ENCODE assay signal across 8 mouse cellular contexts in the genomic region with DNA sequence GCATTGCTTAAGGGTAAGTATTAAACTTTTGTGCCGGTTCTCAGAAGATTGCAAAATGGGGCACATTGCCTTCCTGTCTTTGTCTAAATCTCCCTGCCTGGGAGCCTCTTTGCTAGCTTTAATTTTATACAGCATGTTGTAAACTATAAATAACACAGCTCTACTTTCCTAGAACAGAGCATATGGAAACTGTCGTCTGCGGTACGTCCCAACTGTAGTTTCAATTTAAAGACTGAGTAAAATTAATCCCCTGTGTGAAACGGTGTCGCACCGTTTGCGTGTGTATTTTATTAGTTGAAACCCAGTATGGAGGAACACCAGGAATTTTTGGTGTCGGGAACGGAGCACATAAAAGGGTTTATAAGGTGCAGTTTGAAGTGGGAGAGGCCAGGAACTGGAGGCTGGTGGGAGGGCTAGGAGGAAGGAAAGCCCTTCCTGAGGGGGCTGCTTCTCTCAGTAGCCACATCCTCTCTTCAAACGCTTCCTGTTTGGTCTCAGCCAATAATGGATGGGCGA.
DNase-seq lines count a peak whose midpoint lies in the region; ATAC-seq and TF ChIP-seq lines count a peak whose summit lies in the region.

No protein-coding gene starts in this region.

- H3K4me1 ChIP-seq in bone marrow macrophage, adult 2 months (ENCODE audit: control insufficient read depth, insufficient read depth, low read length): peaks cover 18% of the 10 kb centered on the region
- peaks cover 11% of the 10 kb centered on the region for H3K4me1 ChIP-seq in kidney, adult 2 months (ENCODE audit: control insufficient read depth, insufficient read depth, low read length)
- H3K4me1 ChIP-seq in lung, embryonic 15.5 days: peaks cover 32% of the 10 kb centered on the region
- H3K4me1 ChIP-seq in neural tube, embryonic 15.5 days: peaks cover 32% of the 10 kb centered on the region

- peak overlapping the region; percentile 97 for H3K27ac ChIP-seq in bone marrow macrophage, adult 2 months (ENCODE audit: insufficient read depth, low read depth, low read length)
- peak overlapping the region; percentile 76 for H3K27ac ChIP-seq in kidney, adult 2 months (ENCODE audit: insufficient read depth, low read depth, low read length)
- H3K27ac ChIP-seq in lung, embryonic 15.5 days: peak overlapping the region; percentile 83
- peak overlapping the region; percentile 63 for H3K27ac ChIP-seq in neural tube, embryonic 15.5 days (replicated peaks)

- H3K27me3 ChIP-seq in kidney, adult 2 months (replicated peaks; ENCODE audit: control insufficient read depth, insufficient read depth, low read length): no peaks in the 10 kb centered on the region
- H3K27me3 ChIP-seq in lung, embryonic 15.5 days: no peaks in the 10 kb centered on the region
- H3K27me3 ChIP-seq in neural tube, embryonic 15.5 days (replicated peaks): no peaks in the 10 kb centered on the region

- DNase-seq in adrenal gland, postnatal 14 days: peak; percentile 32
- no peak for DNase-seq in adrenal gland, postnatal 4 days (ENCODE audit: low spot score in 2 of 2)
- peak; percentile 28 for DNase-seq in heart, adult 8-10 months (ENCODE audit: low spot score)
- peak; percentile 61 for DNase-seq in kidney, adult 2 months

- TF ChIP-seq POLR2A in bone marrow macrophage, adult 2 months (IDR thresholded peaks at IDR 0.05; ENCODE audit: borderline replicate concordance, low read depth, low read length): no peak
- no peak for TF ChIP-seq POLR2A in kidney, adult 2 months (IDR thresholded peaks at IDR 0.05; ENCODE audit: low read depth, low read length)

- WGBS in kidney, adult 2 months: 16% methylated on average over 12 of the region's 12 CpGs
- 3% methylated on average over 12 of the region's 12 CpGs for WGBS in lung, embryonic 15.5 days
- WGBS in neural tube, embryonic 15.5 days: 1% methylated on average over 12 of the region's 12 CpGs

- H3K9ac ChIP-seq in lung, embryonic 15.5 days: 0 out of 2 replicates have a peak overlapping the region, but pooled peaks have one; percentile 31
- H3K9ac ChIP-seq in neural tube, embryonic 15.5 days (replicated peaks): peak overlapping the region; percentile 35; the same call in 1 of the 2 replicates

- peak overlapping the region; percentile 76 for H3K4me2 ChIP-seq in lung, embryonic 15.5 days
- H3K4me2 ChIP-seq in neural tube, embryonic 15.5 days: peak overlapping the region; percentile 64

- no peaks in the 10 kb centered on the region for H3K36me3 ChIP-seq in kidney, adult 2 months (ENCODE audit: control insufficient read depth, insufficient read depth, low read length)
- H3K36me3 ChIP-seq in lung, embryonic 15.5 days: no peaks in the 10 kb centered on the region
- no peaks in the 10 kb centered on the region for H3K36me3 ChIP-seq in neural tube, embryonic 15.5 days

- TF ChIP-seq CTCF in bone marrow macrophage, adult 2 months (IDR thresholded peaks at IDR 0.05; ENCODE audit: low read depth, low read length): no peak
- no peak for TF ChIP-seq CTCF in kidney, adult 2 months (conservative IDR thresholded peaks at IDR 0.05; ENCODE audit: insufficient read depth, insufficient read length, low read depth, low read length)

- H3K9me3 ChIP-seq in lung, embryonic 15.5 days: no peaks in the 10 kb centered on the region
- H3K9me3 ChIP-seq in neural tube, embryonic 15.5 days (replicated peaks): no peaks in the 10 kb centered on the region

- ATAC-seq in lung, embryonic 15.5 days (ENCODE audit: borderline replicate concordance, extremely low read depth, low FRiP score, low TSS enrichment): no peak
- ATAC-seq in neural tube, embryonic 15.5 days (ENCODE audit: low FRiP score): 0 out of 2 replicates have a peak, but pooled peaks have one; percentile 25
- ATAC-seq in cerebellum, adult (ENCODE audit: insufficient number of reproducible peaks, low FRiP score, low TSS enrichment): no peak

- H3K4me3 ChIP-seq in bone marrow macrophage, adult 2 months (ENCODE audit: insufficient read depth, low read length): peak overlapping the region; percentile 59
- H3K4me3 ChIP-seq in kidney, adult 2 months (ENCODE audit: insufficient read depth, low read depth, low read length): peak overlapping the region; percentile 22; the same call in 1 of the 2 replicates
- H3K4me3 ChIP-seq in lung, embryonic 15.5 days: peak overlapping the region; percentile 38
- H3K4me3 ChIP-seq in neural tube, embryonic 15.5 days (replicated peaks): peak overlapping the region; percentile 35

Comparison
In these comparisons a context has a peak if more than half of its experiments do, and no peak if none do; other contexts are left out.
1. DNase-seq: peak in adrenal gland, postnatal 14 days (single experiment), heart, adult 8-10 months (single experiment) and kidney, adult 2 months (single experiment); none in adrenal gland, postnatal 4 days (0 of 2).
2. Peak in every context shown above with its lines, with median percentiles within 50 percentile points of each other: H3K27ac ChIP-seq and H3K4me3 ChIP-seq.